Mouse (Mus musculus) bone marrow, adult 2 months (tissue): ENCODE results near the gene Gli2.

Experiments used
- CTCF ChIP-seq: fragments of 200-500 bp; IDR thresholded peaks from 2 replicates; pipeline ENCODE4 v1.5.1; 2011; ENCODE audit warnings: low read length, control low read depth; ENCODE audit not compliant: control insufficient read depth, insufficient read depth
- POLR2A ChIP-seq: fragments of 200-500 bp; IDR thresholded peaks from 2 replicates; pipeline ENCODE4 v1.6.1; 2011; ENCODE audit warnings: low read depth, mild to moderate bottlenecking, control low read depth, low read length, borderline replicate concordance; ENCODE audit not compliant: control insufficient read depth

- TF ChIP-seq POLR2A (no peak), CTCF (no peak)
Observed at GRCm38 (mm10) chr1:119022311-119022710, 31.1 kb downstream of the Gli2 start.
